Mouse (Mus musculus) splenic B cell, adult 2 months (primary cell): ENCODE measurements around the gene Traf3ip3.
A peak's percentile ranks its signal among the peaks of the same experiment; 100 is the strongest.

Experiments used
- DNase-seq: peaks from one replicate; pipeline ENCODE4 v3.0.0-alpha.2; 2011; ENCODE audit warnings: low read depth, low spot score
- H3K27me3 ChIP-seq: 2 replicates; pipeline ENCODE4 v1.6.1; 2012; ENCODE audit warnings: mild to moderate bottlenecking, low read length, moderate library complexity, mixed read lengths; ENCODE audit not compliant: control insufficient read depth, poor library complexity, insufficient read depth, severe bottlenecking
- H3K36me3 ChIP-seq: 2 replicates; pipeline ENCODE4 v1.6.1; 2012; ENCODE audit warnings: mild to moderate bottlenecking, low read length, moderate library complexity, mixed read lengths; ENCODE audit not compliant: control insufficient read depth, poor library complexity, insufficient read depth, severe bottlenecking

Gene Traf3ip3

DNA sequence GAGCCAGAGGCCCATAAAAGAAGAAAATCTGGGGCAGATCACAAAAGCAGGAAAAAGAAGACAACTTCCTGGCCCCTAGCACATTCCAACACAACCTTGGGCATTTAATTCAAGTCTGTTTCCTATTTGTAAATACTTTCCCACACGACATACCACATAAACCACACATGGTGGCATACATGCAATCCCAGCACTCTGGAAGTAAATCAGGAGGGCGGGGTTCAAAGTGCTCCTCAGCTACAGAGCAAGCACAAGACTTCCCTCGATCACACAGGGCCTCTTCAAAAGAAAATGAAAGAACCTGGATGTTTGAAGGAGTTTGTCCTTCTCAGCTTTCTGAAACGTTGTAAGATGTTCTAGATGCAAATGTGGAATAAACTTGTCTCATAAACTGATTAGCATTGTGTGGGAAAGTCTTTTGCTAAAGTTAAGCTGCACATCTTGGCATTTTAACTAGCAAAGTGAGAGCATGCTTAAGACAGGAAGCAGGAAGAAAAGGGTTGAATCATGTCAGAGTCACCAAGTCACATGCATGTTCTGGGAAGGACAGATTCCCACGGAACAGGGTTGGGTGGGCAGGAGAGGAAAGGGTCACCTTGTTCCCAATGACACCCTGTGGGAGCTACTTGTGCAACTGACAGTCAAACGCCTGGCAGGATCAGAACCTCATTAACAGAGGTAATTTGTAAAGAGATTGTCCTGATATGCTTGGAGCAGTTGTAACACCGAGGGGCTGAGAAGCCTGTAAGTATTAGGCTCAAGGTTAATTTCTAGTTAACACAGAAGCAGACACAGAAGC is 25.4 kb upstream of the Traf3ip3 start:
- Histone ChIP-seq H3K36me3 (peaks cover 3% of the 10 kb centered on the region; the same call in 1 of the 2 replicates), H3K27me3 (no peaks in the 10 kb centered on the region)
- no peak for DNase-seq

DNA sequence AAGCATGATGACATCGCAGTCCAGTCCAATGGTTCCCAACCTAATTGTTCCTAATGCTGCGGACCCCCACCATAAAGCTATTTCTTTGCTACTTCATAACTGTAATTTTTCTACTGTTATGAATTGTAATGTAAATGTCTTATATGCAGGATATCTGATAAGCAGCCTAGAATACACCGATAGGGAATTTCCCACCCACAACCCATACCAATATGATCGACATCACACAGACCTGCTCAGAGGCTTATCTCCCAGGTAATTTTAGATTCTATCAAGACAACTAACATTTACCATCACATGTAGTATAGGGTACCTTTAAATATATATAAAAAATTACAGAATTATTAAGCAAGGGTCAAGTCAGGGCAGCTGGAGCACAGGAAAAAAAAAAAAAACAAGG is 24.6 kb upstream of the Traf3ip3 start:
- no peak for DNase-seq
- Histone ChIP-seq H3K36me3 (peaks cover 3% of the 10 kb centered on the region; the same call in 1 of the 2 replicates), H3K27me3 (no peaks in the 10 kb centered on the region)

DNA sequence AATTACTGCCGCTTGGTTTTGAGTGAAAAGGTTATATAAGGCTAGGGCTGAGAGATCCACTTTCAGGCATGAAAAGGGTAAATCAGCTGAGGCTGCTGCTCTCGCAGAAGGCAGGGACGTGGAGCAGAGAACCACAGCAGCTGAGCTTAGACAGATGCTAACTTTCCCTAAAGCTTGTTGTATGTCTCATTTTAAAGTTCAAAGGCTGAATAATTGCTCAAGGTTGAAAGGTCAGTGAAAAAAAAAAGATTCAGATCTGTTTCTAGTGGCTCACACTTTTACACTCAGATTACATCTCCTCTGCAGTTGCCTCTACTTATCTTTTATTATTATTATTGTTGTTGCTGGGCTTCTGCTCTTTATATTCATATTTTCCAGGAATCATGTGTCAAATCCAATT is 24.0 kb upstream of the Traf3ip3 start:
- Histone ChIP-seq H3K36me3 (peaks cover 3% of the 10 kb centered on the region; the same call in 1 of the 2 replicates), H3K27me3 (no peaks in the 10 kb centered on the region)
- no peak for DNase-seq

DNA sequence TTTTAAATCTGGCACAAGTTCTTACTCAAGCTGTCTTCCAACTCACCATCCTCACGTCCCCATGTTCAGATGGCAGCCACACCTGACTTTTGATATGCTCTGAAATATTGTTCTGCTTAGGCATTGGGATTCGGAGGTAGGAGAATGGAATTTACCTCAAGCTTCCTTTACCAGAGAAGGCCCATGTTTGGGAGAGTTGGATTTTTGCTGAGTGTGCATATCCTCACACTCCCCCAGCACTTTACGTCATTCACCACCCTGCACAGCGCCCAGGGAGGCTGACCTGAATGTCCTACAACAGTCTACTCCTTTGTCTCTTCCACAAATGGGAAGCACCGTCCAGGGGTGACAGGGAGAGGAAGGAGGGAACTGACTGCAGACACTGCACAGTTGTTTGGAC is 18.9 kb upstream of the Traf3ip3 start:
- H3K36me3 ChIP-seq = peaks cover 3% of the 10 kb centered on the region; the same call in 1 of the 2 replicates
- H3K27me3 ChIP-seq = no peaks in the 10 kb centered on the region
- DNase-seq = no peak

DNA sequence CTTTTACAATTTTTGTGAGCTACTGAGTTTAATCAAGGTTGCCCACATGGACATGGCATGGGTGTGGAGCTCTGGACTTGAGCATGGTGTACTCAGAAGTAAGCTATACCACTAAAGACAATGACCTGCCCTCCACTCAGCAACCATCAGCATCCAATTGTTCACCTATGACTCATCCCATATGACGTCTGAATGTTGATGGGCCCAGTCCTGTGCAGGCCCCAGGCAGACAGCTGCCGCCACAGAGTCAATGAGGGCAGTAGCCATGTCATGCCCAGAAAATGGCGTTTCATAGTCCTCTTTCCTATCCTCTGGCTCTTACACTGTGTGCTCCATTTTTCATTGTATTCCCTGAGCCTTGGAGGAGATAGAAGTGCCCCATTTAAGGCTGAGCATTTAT is 14.5 kb upstream of the Traf3ip3 start:
- no peak for DNase-seq
- peaks cover 2% of the 10 kb centered on the region; the same call in 1 of the 2 replicates for H3K36me3 ChIP-seq
- no peaks in the 10 kb centered on the region for H3K27me3 ChIP-seq

DNA sequence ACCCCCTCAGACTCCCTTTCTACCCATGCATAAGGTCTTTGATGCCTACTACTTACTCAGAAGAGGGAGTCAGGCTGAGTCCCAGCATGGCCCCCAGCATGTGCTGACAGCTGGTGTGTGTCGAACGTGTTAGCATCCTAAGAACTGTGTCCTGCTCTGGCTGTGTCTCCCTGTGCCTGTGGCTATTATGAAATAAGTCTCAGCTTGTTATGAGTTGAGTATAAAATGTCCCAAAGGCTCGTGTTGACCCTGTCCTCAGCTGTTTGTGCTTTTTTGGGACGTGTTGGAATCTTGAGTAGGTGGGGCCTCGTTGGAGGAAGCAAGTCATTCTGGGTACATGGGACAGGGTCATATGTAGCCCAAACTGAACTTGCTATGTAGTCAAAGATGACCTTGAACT is 12.6 kb upstream of the Traf3ip3 start:
- no peak for DNase-seq
- Histone ChIP-seq H3K36me3 (peaks cover 2% of the 10 kb centered on the region; the same call in 1 of the 2 replicates), H3K27me3 (no peaks in the 10 kb centered on the region)

DNA sequence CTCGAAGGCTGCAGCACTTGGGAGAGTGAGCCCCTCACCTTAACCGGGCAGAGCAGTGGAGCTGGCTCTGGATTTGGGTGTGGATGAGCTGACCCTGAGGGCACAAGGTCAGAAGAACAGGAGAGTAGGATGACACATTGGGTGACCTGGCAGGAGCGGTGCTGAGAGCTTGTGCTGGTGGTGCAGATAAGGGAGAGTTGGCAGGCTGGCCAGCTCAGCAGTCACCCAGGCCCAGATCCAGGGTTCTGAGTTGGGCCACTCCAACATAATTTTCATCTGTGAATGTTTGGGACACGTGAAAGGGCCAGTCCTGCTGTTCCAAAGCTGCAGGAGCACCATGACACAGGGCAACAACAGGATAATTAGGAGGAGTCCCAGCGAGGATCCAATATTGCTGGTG is 9.9 kb upstream of the Traf3ip3 start:
- H3K27me3 ChIP-seq = no peaks in the 10 kb centered on the region
- DNase-seq = no peak
- peaks cover 2% of the 10 kb centered on the region; the same call in 1 of the 2 replicates for H3K36me3 ChIP-seq

DNA sequence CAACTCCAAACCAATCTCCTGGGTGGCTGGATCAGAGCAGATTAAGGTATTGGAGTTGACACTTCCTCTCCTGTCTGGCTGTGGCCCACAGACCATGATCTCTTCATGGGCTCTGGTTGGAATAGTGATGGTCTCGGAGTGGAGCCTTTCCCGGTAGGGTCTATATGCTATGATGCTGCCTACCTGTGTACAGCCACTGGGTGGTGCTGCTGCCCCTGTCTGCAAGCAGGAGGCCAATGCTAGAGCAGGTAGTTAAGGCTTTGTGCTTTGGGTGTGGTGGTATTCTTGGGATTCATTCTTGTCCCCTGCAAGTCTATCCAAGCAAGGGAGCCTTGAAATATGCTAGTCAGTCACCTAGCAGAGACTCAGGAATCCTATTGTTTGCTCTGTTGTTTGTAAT is 6.7 kb upstream of the Traf3ip3 start:
- DNase-seq = peak; percentile 85
- no peaks in the 10 kb centered on the region; the same call in 1 of the 2 replicates for H3K36me3 ChIP-seq
- H3K27me3 ChIP-seq = no peaks in the 10 kb centered on the region

DNA sequence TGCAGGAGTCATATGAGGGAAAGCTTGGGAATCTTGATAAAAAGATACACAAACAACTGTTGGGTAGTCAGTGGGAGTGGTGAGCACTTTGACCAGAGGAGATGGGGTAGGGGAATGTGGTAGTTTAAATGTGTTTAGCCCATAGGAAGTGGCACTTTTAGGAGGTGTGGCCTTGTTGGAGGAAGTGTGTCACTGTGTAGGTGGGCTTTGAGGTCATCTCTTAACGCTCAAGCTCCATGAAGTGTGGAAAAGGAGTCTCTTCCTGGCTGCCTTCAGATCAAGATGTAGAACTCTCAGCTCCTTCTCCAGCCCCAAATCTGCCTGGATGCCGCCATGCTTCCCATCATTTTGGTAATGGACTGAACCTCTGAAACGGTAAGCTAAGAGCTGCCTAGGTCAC is 6.0 kb upstream of the Traf3ip3 start, which contains the start of gene Lamb3:
Gene Lamb3, plus strand, starts transcription at position 197 of the 400 bp plus-strand sequence.
- Histone ChIP-seq H3K36me3 (no peaks in the 10 kb centered on the region; the same call in 1 of the 2 replicates), H3K27me3 (no peaks in the 10 kb centered on the region)
- peak; percentile 75 for DNase-seq

DNA sequence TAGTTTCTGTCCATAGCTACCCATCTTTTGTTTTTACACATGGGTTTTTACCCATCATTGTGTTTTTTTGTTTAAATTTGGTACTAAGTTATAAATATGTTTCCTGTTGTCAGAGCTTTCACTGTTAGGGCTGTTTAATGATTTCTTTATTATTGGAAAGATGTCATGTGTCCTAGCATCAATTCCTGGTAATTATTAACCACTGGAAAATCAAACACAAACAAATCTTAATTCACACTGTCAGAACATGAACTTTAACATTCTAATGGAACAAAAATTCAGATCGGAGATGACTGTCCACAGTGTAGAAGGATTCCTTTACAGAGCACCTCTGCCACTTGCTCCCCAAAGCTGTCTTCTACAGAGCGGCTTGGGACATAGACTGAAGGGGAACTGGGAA is 3.9 kb upstream of the Traf3ip3 start:
- DNase-seq = no peak
- H3K27me3 ChIP-seq = no peaks in the 10 kb centered on the region
- H3K36me3 ChIP-seq = no peaks in the 10 kb centered on the region; the same call in 1 of the 2 replicates

DNA sequence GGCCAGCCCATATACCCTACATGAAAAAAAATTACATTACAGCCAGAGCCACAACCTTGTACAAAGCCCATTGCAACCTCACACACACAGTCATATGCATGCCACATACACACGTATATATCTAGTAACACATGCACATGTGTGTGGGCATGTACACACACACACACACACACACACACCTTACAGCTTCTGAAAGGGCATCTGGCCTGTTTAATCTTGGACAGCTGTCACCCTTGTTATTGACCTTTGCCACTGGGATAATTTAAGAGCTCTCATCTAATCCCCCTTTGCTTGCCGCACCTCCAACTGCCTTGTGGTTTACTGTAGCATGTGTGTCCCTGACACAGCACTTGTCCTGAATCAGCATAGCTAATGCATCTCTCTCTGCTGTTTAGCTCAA is 2.3 kb upstream of the Traf3ip3 start:
- Histone ChIP-seq H3K36me3 (peaks cover 8% of the 10 kb centered on the region; the same call in 1 of the 2 replicates), H3K27me3 (no peaks in the 10 kb centered on the region)
- DNase-seq = no peak

DNA sequence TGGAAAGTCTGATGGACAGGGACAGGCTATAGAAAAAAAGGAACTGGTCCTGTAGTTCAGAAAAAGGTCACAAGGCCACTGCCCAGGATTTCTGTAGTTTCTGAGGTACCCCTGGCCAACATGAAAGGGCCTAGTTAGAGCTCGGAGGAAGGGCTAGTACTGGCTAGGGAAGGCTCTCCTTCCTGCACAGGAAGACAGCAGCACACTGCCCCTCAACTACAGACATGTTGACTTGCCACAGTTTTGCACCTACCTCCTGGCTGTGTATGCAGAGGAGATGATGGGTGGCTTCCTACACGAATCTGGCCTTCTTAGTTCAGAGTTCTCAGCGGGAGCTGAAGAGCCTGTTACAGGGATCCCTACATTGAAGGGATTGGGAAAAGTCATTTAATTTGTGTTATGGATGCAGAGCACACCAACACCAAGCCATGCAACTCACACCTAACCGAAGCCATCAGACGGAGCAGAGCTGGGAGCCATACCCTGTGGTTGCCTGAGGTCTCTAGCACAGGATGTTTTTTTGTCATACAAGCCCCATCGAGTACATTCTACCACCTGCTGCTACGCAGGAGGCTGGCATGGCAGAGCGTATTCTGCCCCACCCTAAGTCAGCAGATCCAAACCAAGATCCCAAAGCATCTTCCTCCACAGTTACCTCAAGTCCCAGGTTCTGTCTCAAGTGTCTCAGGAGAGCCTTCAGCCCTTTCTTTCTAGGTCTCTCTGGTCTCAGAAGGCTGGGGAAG is 692 bp downstream of the Traf3ip3 start:
- no peaks in the 10 kb centered on the region for H3K27me3 ChIP-seq
- H3K36me3 ChIP-seq = peaks cover 29% of the 10 kb centered on the region; the same call in 1 of the 2 replicates
- no peak for DNase-seq

DNA sequence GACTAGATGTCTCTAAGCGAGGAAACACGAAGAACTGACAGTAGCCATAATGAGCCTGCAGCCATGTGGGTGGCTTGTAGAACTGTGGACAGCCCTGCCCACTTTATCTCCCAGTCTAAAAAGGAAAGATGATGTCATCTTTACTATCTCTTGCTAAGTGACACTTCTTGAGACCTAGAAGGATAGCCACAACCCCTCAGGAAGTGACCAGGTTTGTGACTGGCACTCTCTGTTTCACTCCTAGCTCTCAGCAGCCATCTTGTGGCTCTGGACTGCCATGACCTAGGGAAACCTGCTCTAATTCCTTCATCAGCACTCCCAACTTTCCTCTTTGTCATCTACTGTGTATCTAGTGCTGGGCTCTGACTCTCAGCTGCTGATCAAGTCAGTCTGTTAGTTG is 3.2 kb downstream of the Traf3ip3 start:
- Histone ChIP-seq H3K36me3 (peaks cover 45% of the 10 kb centered on the region), H3K27me3 (no peaks in the 10 kb centered on the region)
- peak; percentile 46 for DNase-seq

DNA sequence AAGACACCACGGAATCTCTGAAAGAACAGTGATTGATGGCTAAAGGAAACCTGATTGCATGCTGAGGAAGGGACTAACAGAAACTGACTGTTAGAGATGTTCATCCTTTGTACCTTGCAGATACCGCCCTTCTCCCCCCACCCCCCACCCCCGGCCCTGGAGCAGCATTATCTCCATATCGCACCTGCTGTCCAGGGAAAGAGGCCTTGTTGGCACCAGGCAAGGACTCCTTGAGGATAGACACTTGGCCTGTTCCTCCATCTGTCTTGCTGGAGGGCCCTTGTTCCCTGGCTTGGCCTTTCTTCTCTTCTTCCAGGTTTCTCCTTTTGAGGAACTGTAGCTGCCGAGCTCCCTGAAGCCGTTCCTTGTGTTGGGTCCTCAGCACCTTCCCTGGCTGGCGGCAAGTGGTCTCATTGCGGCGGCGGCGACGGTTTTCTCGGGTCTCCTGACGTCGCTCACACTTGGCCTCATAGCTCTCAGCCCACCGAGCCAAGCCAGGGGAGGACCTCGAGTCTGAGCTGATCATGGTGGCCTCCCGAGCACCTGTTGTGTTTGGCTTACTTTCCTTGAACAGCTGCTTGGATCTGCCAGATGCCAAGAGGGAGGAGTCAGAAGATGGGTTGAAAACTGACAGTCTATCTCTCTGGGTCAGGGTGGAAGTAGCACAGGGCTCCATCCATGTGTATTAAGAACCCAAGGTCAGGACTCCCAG is 3.9 kb downstream of the Traf3ip3 start:
- no peaks in the 10 kb centered on the region for H3K27me3 ChIP-seq
- H3K36me3 ChIP-seq = peaks cover 50% of the 10 kb centered on the region
- no peak for DNase-seq
